Mouse (Mus musculus): Measurements from ENCODE around the gene Parp3. TPM values are rescaled to one million over a fixed set of nuclear protein-coding genes. Genes with fewer than 3 reads are reported as not detected.

The Parp3 gene
- polyA plus RNA-seq, 1 experiment = 65.2 TPM

DNA sequence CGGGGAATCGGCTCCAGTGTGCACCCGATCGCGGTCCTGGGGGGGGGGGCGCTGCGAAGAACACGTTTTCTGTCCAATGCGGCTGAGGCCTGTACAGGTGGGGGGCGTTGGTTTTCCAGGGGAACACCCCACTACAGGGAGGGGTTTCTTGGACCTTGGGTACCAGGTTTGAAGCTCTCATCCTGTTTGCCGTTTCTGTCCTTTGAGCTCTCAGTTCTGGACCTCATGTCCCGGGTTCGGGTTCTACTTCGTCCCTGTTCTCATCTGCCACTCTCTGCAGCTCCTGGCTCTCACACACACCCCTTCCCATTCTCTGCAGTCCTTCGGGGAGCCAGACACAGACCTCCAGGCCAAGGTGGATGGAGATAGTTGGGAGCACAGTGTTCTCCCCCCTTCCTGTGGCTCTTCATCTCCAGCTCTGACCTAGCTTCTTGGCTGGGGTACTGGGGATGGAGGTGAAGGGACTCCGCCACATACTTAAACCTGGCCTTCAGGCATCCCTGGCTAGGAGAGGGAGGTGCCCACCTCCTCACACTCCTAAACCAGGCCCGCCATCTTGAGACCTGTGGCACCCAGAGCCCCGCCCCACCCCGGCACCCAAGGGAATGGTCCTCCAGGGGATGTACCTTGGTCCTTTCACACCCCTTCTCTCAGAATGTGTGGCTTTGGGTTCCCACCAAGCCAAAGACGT is 22.5 kb downstream of the Parp3 start:
- H3K4me3 ChIP-seq (replicated peaks; ENCODE audit: extremely low read depth, low read depth, low read length) = peak overlapping the region; percentile 73
- H3K4me1 ChIP-seq (ENCODE audit: control insufficient read depth, insufficient read depth, low read length) = peaks cover 14% of the 10 kb centered on the region
- no peak for DNase-seq
- WGBS = 18% methylated on average over 18 of the region's 20 CpGs
- no peak for TF ChIP-seq POLR2A (IDR thresholded peaks at IDR 0.05; ENCODE audit: borderline replicate concordance, extremely low read depth, low read depth, low read length)
- TF ChIP-seq CTCF (IDR thresholded peaks at IDR 0.05; ENCODE audit: insufficient read depth, low read length) = no peak

DNA sequence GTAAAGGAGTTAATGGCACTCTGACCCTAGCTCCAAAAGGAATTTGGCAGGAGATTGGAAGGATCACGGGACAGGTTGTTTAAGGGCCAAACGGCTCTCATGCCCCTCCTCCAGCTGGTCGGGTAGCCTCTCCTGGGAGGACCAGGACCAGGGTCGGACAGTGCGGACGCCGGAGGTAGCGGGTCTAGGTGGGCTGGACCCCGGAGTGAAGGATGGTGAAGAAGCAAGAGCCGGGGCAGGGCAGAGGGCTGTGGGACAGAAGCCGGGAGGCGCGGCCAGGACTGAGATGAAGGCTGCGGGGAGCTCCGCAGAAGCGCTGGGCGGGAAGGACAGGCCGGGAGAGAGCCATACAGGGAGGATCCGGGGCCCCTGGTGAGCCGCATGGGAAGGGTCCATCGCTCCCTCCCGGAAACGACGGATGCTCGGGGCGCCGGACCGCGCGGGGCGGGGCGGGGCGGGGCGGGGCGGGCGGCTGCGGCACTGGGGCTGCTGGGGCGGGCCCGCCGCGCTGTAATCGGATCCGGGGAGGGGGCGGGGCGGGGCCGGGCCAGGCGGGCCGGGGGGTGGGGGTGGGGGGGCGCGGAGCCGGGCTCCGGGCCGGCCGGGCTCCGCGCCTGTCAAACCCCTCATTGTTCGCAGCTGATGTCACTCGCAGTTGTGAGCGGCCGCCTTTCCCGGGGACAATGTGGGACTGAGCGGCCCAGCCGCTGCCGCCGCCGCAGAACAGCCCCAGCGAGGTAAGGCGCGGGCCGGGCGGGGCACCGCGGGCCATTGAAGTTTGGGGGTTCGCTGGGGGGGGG is 23.3 kb downstream of the Parp3 start, which contains the start of gene Pcbp4:
TSS of gene Pcbp4 (plus strand) at position 21 of the 800 bp plus-strand sequence.
- DNase-seq = peak; percentile 68
- TF ChIP-seq CTCF (IDR thresholded peaks at IDR 0.05; ENCODE audit: insufficient read depth, low read length) (no peak), POLR2A (IDR thresholded peaks at IDR 0.05; ENCODE audit: borderline replicate concordance, extremely low read depth, low read depth, low read length) (no peak; the same call in 1 of the 2 replicates)
- WGBS = under 1% methylated on average over 40 of the region's 74 CpGs
- Histone ChIP-seq H3K4me3 (replicated peaks; ENCODE audit: extremely low read depth, low read depth, low read length) (peak within 1 kb of the TSS; percentile 73), H3K4me1 (ENCODE audit: control insufficient read depth, insufficient read depth, low read length) (peaks cover 14% of the 10 kb centered on the region)

DNA sequence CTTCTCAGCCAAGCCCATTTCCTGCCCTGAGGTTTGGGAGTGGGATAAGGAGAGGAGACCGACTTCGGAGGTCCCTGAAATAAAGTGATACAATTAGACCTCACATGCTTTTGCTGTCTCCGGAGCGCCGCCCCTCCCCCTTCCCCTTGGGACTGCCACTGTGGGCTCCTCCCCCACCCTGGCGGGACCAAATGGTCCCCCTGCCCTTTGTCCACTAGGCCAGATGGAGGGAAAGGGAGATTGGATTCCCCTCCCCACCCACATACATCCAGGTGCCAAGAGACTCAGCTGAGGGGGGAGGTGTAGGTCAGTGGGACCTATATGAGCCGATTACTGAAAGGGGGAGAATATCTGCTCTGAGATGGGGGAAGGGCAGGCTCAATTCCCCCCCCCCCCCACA is 23.9 kb downstream of the Parp3 start:
- no peak overlapping the region for H3K4me3 ChIP-seq (replicated peaks; ENCODE audit: extremely low read depth, low read depth, low read length)

DNA sequence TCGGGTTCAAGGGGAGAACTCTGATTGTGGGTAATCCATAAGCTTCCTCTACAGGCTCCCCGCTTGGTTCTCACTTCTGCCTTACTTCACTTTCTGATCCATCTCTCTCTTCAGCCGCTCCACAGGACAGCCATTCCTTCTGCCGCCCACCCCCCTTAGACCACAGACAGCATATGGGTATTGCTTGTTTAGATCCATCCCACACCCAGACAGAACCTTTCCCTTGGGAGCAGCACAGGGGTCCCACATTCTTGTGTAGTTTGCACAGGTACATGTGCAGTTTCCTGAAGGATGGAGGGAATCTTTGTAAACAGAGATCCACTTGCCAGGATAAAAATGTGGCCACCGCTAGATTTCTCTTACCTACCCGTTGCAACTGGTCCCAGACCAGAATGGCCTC is 24.4 kb downstream of the Parp3 start:
- H3K4me3 ChIP-seq (replicated peaks; ENCODE audit: extremely low read depth, low read depth, low read length) = no peak overlapping the region
- 69% methylated on average over 6 of the region's 6 CpGs for WGBS
- TF ChIP-seq CTCF (IDR thresholded peaks at IDR 0.05; ENCODE audit: insufficient read depth, low read length) (no peak), POLR2A (IDR thresholded peaks at IDR 0.05; ENCODE audit: borderline replicate concordance, extremely low read depth, low read depth, low read length) (no peak)
- H3K4me1 ChIP-seq (ENCODE audit: control insufficient read depth, insufficient read depth, low read length) = peaks cover 21% of the 10 kb centered on the region
- DNase-seq = no peak

More for the DNA sequence above, 23.9 kb downstream of the Parp3 start:
- DNase-seq = no peak
- TF ChIP-seq CTCF (IDR thresholded peaks at IDR 0.05; ENCODE audit: insufficient read depth, low read length) (no peak), POLR2A (IDR thresholded peaks at IDR 0.05; ENCODE audit: borderline replicate concordance, extremely low read depth, low read depth, low read length) (no peak)
- peaks cover 19% of the 10 kb centered on the region for H3K4me1 ChIP-seq (ENCODE audit: control insufficient read depth, insufficient read depth, low read length)
- 20% methylated on average over 7 of the region's 7 CpGs for WGBS

DNA sequence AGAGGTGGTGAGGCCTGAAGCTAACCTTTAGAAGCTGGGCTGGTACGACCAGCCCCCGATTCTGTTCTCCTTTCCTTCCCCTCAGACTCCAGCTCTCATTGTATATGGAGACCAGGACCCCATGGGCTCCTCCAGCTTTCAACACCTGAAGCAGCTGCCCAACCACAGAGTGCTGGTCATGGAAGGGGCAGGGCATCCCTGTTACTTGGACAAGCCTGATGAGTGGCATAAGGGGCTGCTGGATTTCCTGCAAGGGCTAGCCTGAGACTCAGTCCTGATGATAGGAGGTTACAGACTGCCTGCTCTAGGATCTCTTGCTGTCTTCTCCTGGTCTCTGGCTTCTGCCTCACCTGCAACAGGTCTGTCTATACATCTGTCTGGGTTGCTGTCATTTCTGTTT is 24.9 kb downstream of the Parp3 start:
- WGBS = 66% methylated on average over 2 of the region's 2 CpGs
- TF ChIP-seq CTCF (IDR thresholded peaks at IDR 0.05; ENCODE audit: insufficient read depth, low read length) = no peak
- TF ChIP-seq POLR2A (IDR thresholded peaks at IDR 0.05; ENCODE audit: borderline replicate concordance, extremely low read depth, low read depth, low read length) = no peak
- peaks cover 21% of the 10 kb centered on the region for H3K4me1 ChIP-seq (ENCODE audit: control insufficient read depth, insufficient read depth, low read length)
- no peak for DNase-seq
- no peak overlapping the region for H3K4me3 ChIP-seq (replicated peaks; ENCODE audit: extremely low read depth, low read depth, low read length)

DNA sequence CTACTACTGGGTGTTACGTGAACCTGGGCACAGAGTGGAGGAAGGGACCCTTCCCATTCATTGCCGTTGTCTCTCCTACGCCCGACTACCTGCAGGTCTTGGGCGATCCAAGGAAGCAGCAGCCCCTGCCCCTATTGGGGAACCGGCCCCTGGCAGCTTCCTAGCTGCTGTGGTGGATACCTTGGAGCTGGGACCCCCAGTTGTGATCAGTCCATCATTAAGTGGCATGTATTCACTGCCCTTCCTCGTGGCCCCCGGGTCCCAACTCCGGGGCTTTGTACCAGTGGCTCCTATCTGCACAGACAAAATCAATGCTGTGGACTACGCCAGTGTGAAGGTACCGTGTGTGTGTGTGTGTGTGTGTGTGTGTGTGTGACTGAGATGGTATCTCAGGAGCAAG is 25.5 kb downstream of the Parp3 start:
- no peak for DNase-seq
- Histone ChIP-seq H3K4me1 (ENCODE audit: control insufficient read depth, insufficient read depth, low read length) (peaks cover 21% of the 10 kb centered on the region), H3K4me3 (replicated peaks; ENCODE audit: extremely low read depth, low read depth, low read length) (no peak overlapping the region)
- TF ChIP-seq CTCF (IDR thresholded peaks at IDR 0.05; ENCODE audit: insufficient read depth, low read length) = no peak
- TF ChIP-seq POLR2A (IDR thresholded peaks at IDR 0.05; ENCODE audit: borderline replicate concordance, extremely low read depth, low read depth, low read length) = no peak
- WGBS = 77% methylated on average over 11 of the region's 11 CpGs

DNA sequence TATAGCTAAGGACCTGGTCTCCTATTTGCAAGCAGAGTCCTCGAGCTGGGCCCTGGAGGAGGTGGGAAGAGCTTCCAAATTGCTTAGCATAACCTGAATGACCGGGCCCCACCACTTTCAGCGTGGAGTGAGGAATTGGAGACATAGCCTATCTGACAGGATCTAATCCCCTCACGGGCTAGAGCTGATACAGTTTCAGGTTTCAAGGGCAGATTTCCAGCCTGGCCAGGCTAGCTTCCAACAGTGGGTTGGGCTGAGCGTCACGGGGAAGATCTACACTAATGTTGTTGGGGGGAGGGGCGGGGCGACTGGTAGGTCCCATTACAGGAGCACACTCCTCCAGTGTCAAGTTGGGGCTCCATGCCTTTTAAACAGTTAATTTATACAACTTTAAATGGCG is 26.1 kb downstream of the Parp3 start:
- TF ChIP-seq CTCF (IDR thresholded peaks at IDR 0.05; ENCODE audit: insufficient read depth, low read length) = no peak
- no peak for TF ChIP-seq POLR2A (IDR thresholded peaks at IDR 0.05; ENCODE audit: borderline replicate concordance, extremely low read depth, low read depth, low read length)
- Histone ChIP-seq H3K4me1 (ENCODE audit: control insufficient read depth, insufficient read depth, low read length) (peaks cover 21% of the 10 kb centered on the region), H3K4me3 (replicated peaks; ENCODE audit: extremely low read depth, low read depth, low read length) (no peak overlapping the region)
- 35% methylated on average over 9 of the region's 9 CpGs for WGBS
- peak; percentile 47 for DNase-seq

DNA sequence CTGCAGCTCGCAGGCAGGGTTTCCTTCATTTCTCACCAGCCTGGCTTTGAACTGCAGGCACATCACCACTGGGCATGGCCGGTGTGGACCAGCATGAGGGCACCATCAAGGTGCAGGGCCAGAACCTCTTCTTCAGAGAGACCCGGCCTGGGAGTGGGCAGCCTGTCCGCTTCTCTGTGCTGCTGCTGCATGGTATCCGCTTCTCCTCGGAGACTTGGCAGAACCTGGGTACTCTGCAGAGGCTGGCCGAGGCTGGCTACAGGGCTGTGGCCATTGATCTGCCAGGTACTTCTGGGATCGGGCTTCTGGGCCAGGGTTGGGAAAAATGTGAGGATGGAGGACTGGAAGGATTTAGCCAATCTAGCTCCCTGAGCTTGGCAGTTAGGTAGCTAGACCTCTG is 26.8 kb downstream of the Parp3 start:
- Histone ChIP-seq H3K4me3 (replicated peaks; ENCODE audit: extremely low read depth, low read depth, low read length) (no peak overlapping the region), H3K4me1 (ENCODE audit: control insufficient read depth, insufficient read depth, low read length) (peaks cover 21% of the 10 kb centered on the region)
- TF ChIP-seq POLR2A (IDR thresholded peaks at IDR 0.05; ENCODE audit: borderline replicate concordance, extremely low read depth, low read depth, low read length) (no peak), CTCF (IDR thresholded peaks at IDR 0.05; ENCODE audit: insufficient read depth, low read length) (no peak)
- DNase-seq = no peak
- WGBS = 82% methylated on average over 8 of the region's 8 CpGs

DNA sequence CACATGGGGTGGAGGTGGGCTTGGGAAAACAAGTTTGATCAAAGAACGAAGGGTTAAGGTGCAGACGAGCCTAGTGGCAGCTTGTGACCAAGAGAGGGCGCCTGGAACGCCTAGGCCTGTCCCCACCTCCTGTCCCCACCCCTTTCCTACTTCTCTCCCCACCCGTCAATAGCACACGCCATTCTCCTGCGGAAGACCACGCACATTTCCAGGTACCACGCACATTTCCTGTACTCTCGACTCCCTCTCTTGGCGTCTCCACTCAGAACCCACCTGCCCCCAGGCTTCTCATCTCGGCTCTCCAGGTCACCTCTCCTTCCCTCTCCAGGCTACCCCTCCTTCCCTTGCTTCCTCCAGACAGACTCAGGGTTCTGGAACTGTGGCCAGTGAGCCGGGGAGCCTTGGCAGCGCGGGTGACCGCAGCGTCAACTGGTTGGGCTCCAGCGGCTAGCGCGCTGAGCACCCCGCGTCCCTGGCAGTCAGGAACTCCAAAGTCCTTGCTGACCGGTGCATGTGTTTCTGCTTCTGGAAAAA is 28.2 kb downstream of the Parp3 start:
- under 1% methylated on average over 23 of the region's 23 CpGs for WGBS
- DNase-seq = peak; percentile 77
- TF ChIP-seq POLR2A (IDR thresholded peaks at IDR 0.05; ENCODE audit: borderline replicate concordance, extremely low read depth, low read depth, low read length) = peak; percentile 91; the same call in 1 of the 2 replicates
- peak; percentile 81 for TF ChIP-seq CTCF (IDR thresholded peaks at IDR 0.05; ENCODE audit: insufficient read depth, low read length)
- Histone ChIP-seq H3K4me1 (ENCODE audit: control insufficient read depth, insufficient read depth, low read length) (peaks cover 17% of the 10 kb centered on the region), H3K4me3 (replicated peaks; ENCODE audit: extremely low read depth, low read depth, low read length) (peak overlapping the region; percentile 72)
